Mouse (Mus musculus): ENCODE results near the gene Otulinl.

DNA sequence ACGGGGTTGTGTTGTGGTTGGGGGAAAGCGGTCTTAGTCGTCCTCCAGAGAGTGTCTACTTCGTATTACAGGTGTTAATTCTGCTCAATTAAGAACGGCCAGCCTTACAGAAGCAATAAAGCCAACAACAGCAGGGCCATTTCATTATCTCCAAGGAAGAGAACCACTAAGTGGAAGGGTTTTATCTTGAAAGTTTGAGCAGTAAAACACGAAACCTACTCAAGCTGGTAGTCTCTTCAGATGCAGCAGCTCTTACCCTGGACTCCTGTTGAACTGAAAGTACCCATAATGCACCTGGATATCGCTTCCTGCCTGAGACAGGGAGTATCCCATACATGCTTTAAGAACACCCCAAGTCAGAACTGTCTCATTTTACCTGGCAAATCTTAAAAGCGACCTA, 10.7 kb downstream of the Otulinl start:
- no peak for TF ChIP-seq FLI1 (IDR thresholded peaks at IDR 0.05; ENCODE audit: low read length)
- TF ChIP-seq GATA1 (IDR thresholded peaks at IDR 0.05; ENCODE audit: borderline replicate concordance, low read length): no peak
